Mouse (Mus musculus) ovary, adult 10 weeks (tissue): ENCODE data around the gene Gsk3a. TPM values are rescaled to one million over a fixed set of nuclear protein-coding genes. Genes with fewer than 3 reads are reported as not detected.

Experiments
- polyA plus RNA-seq: library from polyadenylated mRNA; stranded (reverse); fragments of 350-450 nt; fragmentation: Illumina TruSeq; extraction: RNeasy Lipid Tissue Mini Kit (QIAGEN cat#74804); gene quantifications from one replicate; pipeline ENCODE4 v1.2.3, GENCODE M21; 2014

Gene Gsk3a
- polyA plus RNA-seq, result 7.6 TPM

DNA sequence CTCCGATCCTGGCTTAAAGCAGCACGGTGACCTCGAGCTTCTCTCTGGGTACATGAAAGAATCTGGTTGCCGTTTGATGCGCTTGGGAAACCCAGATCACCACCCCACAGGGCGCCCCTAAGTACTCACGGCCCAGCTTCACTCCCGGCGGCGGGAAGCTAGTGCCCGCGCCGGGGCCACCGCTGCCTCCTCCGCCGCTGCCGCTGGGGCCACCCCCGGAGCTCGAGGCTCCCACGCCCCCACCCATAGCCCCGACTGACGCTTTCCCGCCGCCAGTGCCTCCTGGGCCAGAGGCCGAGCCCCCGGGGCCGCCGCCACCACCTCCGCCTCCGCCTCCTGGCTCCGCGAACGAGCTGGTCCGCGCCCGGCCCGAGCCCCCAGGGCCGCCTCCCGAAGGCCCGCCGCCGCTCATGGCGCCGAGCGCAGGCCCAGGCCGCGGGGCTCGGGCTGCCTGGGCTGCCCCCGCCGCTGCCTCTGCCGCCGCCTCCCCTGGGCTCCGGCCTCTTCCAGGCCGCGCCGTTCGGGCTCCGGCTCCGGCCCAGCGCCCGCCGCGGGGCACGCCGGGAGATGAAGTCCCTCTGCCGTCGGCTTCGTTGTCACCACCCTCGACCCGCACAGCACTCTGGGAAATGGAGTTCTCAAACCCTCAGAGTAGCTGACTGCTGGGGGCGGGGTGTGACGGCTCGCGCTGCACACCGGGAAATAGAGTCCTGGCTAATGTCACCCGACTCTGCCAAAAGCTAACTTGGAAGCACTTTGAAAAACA is at the start of gene Gsk3a:
Gene Gsk3a (minus strand): TSS at position 603 of the 766 bp plus-strand sequence.

DNA sequence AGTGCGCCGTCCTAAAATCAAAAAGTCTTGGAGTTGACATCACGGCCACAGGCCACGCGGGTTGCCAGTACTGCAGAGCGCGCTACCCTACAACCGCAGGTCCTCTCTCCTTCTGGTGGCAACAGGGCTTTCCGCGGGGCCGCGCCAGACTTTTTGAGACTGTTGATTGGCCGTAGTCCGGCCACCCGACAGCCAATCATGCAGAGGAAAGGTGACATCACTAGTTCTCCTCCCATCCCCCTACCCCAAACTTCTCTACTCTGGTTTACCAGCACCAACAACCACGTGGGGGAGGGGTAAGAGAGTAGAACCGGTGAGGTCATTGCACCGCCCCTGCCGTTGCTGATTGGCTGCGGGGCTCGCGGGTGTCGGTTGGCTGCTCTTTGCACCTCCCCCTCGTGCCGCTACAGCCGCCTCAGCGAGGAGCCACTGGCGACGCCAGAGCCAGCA is 29.7 kb upstream of the Gsk3a start, which contains the start of gene Cic:
Gene Cic (plus strand): TSS at position 404 of the 450 bp plus-strand sequence.

GRCm38 (mm10) chr7:25250141-25250972 is 12.7 kb upstream of the Gsk3a start, which contains the start of gene Erf:
TSS of gene Erf (minus strand) at chr7:25250761.

DNA sequence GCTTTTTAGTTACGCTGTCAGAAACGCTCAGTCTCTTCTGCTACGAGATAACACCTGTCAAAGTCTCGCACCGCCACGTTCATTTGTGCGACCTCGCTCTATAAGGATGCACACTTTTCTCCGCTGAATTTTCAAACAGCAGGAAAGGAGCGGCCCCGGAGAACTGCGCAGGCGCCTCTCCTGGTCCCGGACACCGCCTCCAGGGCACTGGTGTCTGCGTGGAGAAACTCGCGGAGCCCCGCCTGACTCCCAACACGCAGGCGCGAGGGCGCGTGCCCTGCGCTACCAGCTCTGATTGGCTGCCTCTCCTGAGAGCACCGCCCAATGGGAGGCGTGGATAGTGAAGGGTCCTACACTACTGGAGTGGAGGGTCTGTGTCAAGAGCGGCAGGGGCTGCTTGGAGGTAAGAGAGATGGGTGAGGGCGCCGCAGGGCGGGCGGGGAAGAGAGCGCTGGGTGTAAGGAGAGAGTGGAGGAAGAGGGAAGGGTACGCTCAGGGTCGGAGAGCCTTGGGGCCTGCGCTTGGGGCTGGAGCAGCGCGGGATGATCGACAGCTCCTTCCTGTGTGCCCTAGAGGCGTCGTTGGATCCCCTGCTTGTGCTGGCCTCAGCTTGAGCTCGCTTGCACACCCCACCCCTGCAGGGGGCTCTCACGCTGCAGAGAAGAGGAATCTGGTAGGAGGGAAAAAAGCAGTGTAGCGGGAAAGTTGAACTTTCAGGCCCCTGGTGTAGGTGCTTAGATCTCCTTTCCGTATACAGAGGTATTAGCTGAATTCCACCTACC is 16.4 kb downstream of the Gsk3a start, which contains the start of gene Zfp526:
Gene Zfp526 (plus strand): TSS at position 324 of the 782 bp plus-strand sequence.

GRCm38 (mm10) chr7:25220457-25221101 is 17.1 kb downstream of the Gsk3a start, which contains the start of gene Dedd2:
TSS of gene Dedd2 (minus strand) at chr7:25220615.

DNA sequence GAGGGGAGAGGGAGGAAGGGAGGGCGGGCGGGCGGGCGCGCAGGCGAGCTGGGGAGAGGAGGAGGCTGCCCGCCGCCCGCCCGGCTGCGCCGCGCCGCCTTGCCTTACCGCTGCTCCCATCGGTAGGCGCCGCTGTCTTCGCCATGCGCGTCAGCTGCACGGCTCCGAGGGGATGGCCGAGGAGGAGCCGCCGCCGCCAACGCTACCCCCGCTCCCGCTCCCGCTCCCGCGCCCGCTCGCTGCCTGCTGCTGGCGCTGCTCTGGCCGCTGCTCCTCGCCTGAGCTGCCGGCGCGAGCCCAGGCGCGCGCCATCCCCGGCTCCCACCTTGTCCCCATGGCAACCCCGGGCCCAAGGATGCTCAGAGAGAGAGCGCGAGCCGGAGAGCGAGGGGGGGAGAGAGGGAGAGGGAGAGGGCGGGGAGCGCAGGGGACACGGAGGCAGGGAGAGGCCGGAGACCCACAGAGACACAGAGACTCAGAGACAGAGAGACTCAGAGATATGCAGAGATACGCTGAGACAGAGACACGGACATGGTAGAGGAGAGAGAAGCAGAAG is 58.0 kb downstream of the Gsk3a start, which contains the start of gene Pou2f2:
Gene Pou2f2 (minus strand): TSS at position 121 of the 556 bp plus-strand sequence.

Other genes starting within 250 kb of the Gsk3a start
- gene Atp1a3, start 231.9 kb downstream of the Gsk3a start, polyA plus RNA-seq, result 0.20 TPM
- 1.4 TPM for gene Grik5, start 165.5 kb downstream of the Gsk3a start, polyA plus RNA-seq
- 1.2 TPM for gene Zfp574, start 165.3 kb downstream of the Gsk3a start, polyA plus RNA-seq
- 0.86 TPM for gene Pou2f2, start 58.1 kb downstream of the Gsk3a start, polyA plus RNA-seq
- gene Dedd2, start 17.2 kb downstream of the Gsk3a start, polyA plus RNA-seq, result 0.51 TPM
- 1.6 TPM for gene Zfp526, start 16.4 kb downstream of the Gsk3a start, polyA plus RNA-seq
- gene Erf, start 12.9 kb upstream of the Gsk3a start, polyA plus RNA-seq, result 1.5 TPM
- 22.2 TPM for gene Cic, start 29.9 kb upstream of the Gsk3a start, polyA plus RNA-seq
- gene Pafah1b3, start 60.1 kb upstream of the Gsk3a start, polyA plus RNA-seq, result 1.5 TPM
- gene Prr19, start 63.6 kb upstream of the Gsk3a start, polyA plus RNA-seq, result not detected
- gene Tmem145, start 68.3 kb upstream of the Gsk3a start, polyA plus RNA-seq, result not detected
- 2.5 TPM for gene Megf8, start 79.3 kb upstream of the Gsk3a start, polyA plus RNA-seq
- gene Cnfn, start 131.9 kb upstream of the Gsk3a start, polyA plus RNA-seq, result not detected
- 1.00 TPM for gene Lipe, start 160.9 kb upstream of the Gsk3a start, polyA plus RNA-seq
- gene Cxcl17, start 175.0 kb upstream of the Gsk3a start, polyA plus RNA-seq, result not detected
- 8.6 TPM for gene Ceacam1, start 239.8 kb upstream of the Gsk3a start, polyA plus RNA-seq